Mouse (Mus musculus): ENCODE results near the gene Ccdc182. TPM values are rescaled to one million over a fixed set of nuclear protein-coding genes. Genes with fewer than 3 reads are reported as not detected.

Gene Ccdc182
- polyA plus RNA-seq, 1 experiment, result 0.61 TPM

DNA sequence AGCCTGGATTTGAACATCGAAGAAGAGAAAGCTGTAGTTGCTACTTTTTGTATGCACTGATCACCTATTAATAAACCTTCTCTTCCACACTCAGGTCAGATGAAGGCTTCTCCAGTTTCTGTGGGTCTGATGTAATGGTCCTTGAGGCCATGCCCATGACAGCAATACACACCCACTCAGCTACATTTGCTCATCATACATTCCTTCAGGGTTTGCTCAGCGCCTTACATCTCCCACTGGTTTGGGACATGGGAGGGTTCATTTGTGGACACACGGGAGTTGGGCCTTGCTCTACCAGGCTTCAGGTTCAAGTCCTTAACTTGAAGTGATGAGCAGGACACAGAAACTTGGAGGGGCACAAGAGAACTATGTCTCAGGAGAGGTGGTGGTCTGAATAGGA lies 44.1 kb downstream of the Ccdc182 start:
- no peaks in the 10 kb centered on the region for H3K27me3 ChIP-seq (replicated peaks; ENCODE audit: control insufficient read depth, insufficient read depth, low read length)
- peaks cover 2% of the 10 kb centered on the region; the same call in 1 of the 2 replicates for H3K36me3 ChIP-seq (ENCODE audit: control insufficient read depth, insufficient read depth, low read length)
- TF ChIP-seq POLR2A (IDR thresholded peaks at IDR 0.05; ENCODE audit: low read depth, low read length) (no peak), CTCF (conservative IDR thresholded peaks at IDR 0.05; ENCODE audit: insufficient read depth, insufficient read length, low read depth, low read length) (no peak)
- H3K4me3 ChIP-seq (ENCODE audit: insufficient read depth, low read depth, low read length), result no peak overlapping the region
- no peak overlapping the region for H3K27ac ChIP-seq (ENCODE audit: insufficient read depth, low read depth, low read length)
- no peaks in the 10 kb centered on the region for H3K4me1 ChIP-seq (ENCODE audit: control insufficient read depth, insufficient read depth, low read length)
- no peak for DNase-seq
- WGBS, result 97% methylated on average over 3 of the region's 3 CpGs

Other genes with a start within 250 kb of the Ccdc182 start
- gene Srsf1, start 246.7 kb upstream of the Ccdc182 start, polyA plus RNA-seq (2012; rRNA removed), result 56.6 and 59.8 TPM in 2 replicates
- 17.9 and 21.4 TPM in 2 replicates for gene Vezf1, start 225.8 kb upstream of the Ccdc182 start, polyA plus RNA-seq (2012; rRNA removed)
- 16.5 and 18.5 TPM in 2 replicates for gene Cuedc1, start 196.0 kb upstream of the Ccdc182 start, polyA plus RNA-seq (2012; rRNA removed)
- 53.0 and 61.6 TPM in 2 replicates for gene Mrps23, start 89.7 kb upstream of the Ccdc182 start, polyA plus RNA-seq (2012; rRNA removed)

All from kidney, adult 2 months (tissue).